Mouse (Mus musculus) bone marrow, adult 2 months (tissue): ENCODE measurements at regions not wholly inside any gene's neighbourhood (a gene's known extent, or its start where the extent isn't known, plus 50 kb on each side); places are given as distances from the start of the nearest gene placed in this dataset.
A peak's percentile ranks its signal among the peaks of the same experiment; 100 is the strongest.

Experiments
- H3K27ac ChIP-seq: fragments of 200-500 bp; 2 replicates; pipeline ENCODE4 v1.5.1; 2012; ENCODE audit warnings: low read depth, mild to moderate bottlenecking, control low read depth, inconsistent platforms, low read length; ENCODE audit not compliant: control insufficient read depth, poor library complexity, insufficient read depth
- H3K4me1 ChIP-seq: fragments of 200-500 bp; 2 replicates; pipeline ENCODE4 v1.6.1; 2011; ENCODE audit warnings: low read length; ENCODE audit not compliant: control insufficient read depth, insufficient read depth
- H3K4me3 ChIP-seq: fragments of 200-500 bp; replicated peaks from 2 replicates; pipeline ENCODE3; 2011; ENCODE audit warnings: mild to moderate bottlenecking, low read depth, low read length, control low read depth; ENCODE audit not compliant: control insufficient read depth
- CTCF ChIP-seq: fragments of 200-500 bp; IDR thresholded peaks from 2 replicates; pipeline ENCODE4 v1.5.1; 2011; ENCODE audit warnings: low read length, control low read depth; ENCODE audit not compliant: control insufficient read depth, insufficient read depth
- POLR2A ChIP-seq: fragments of 200-500 bp; IDR thresholded peaks from 2 replicates; pipeline ENCODE4 v1.6.1; 2011; ENCODE audit warnings: low read depth, mild to moderate bottlenecking, control low read depth, low read length, borderline replicate concordance; ENCODE audit not compliant: control insufficient read depth
- WGBS: fragments of 180-500 bp; shearing (Covaris S2); methylation state at CpG from one replicate; pipeline ENCODE4 v1.1.7; 2018; 5-methylcytosine and 5-hydroxymethylcytosine counted together

- no peaks in the 10 kb centered on the region; the same call in 1 of the 2 replicates for H3K4me1 ChIP-seq
- H3K4me3 ChIP-seq = no peak overlapping the region
- TF ChIP-seq CTCF (no peak), POLR2A (no peak)
- 74% methylated on average over 3 of the region's 3 CpGs for WGBS
- H3K27ac ChIP-seq = no peak overlapping the region
These were observed 209.7 kb upstream of the Marcks start for GRCm38 (mm10) chr10:37348416-37348815.

- TF ChIP-seq CTCF (no peak), POLR2A (no peak)
- H3K4me1 ChIP-seq = no peaks in the 10 kb centered on the region; the same call in 1 of the 2 replicates
- no peak overlapping the region for H3K4me3 ChIP-seq
- 74% methylated on average over 3 of the region's 3 CpGs for WGBS
- no peak overlapping the region for H3K27ac ChIP-seq
These were observed 208.9 kb upstream of the Marcks start for GRCm38 (mm10) chr10:37347661-37348060.

DNA sequence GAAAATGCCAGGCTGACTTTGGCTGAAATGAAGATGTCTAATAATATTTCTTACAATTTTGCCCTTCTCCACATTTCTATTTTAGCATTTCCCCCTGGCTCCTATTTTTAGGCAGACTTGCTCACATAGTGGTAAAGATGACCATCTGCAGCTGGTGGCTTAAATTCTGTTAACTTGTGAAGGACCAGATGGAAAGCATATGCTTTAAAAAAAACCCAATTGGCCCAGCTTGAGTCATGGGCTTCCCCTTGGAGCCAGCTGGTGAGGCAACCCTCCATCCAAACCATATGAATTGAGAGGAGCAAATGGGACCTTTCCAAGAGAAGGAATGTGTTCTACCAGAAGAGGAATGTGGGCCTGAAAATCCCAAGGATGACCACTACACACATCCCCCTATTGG, 204.0 kb upstream of the Marcks start:
- Histone ChIP-seq H3K27ac (peak overlapping the region; percentile 20; the same call in 1 of the 2 replicates), H3K4me3 (no peak overlapping the region), H3K4me1 (no peaks in the 10 kb centered on the region; the same call in 1 of the 2 replicates)
- TF ChIP-seq CTCF (no peak), POLR2A (no peak)

- TF ChIP-seq CTCF = no peak
- no peak for TF ChIP-seq POLR2A
- 38% methylated on average over 3 of the region's 3 CpGs for WGBS
- H3K4me1 ChIP-seq = peaks cover 3% of the 10 kb centered on the region
- H3K4me3 ChIP-seq = no peak overlapping the region
- no peak overlapping the region for H3K27ac ChIP-seq
These were observed 200.9 kb upstream of the Marcks start for GRCm38 (mm10) chr10:37339658-37340057.

DNA sequence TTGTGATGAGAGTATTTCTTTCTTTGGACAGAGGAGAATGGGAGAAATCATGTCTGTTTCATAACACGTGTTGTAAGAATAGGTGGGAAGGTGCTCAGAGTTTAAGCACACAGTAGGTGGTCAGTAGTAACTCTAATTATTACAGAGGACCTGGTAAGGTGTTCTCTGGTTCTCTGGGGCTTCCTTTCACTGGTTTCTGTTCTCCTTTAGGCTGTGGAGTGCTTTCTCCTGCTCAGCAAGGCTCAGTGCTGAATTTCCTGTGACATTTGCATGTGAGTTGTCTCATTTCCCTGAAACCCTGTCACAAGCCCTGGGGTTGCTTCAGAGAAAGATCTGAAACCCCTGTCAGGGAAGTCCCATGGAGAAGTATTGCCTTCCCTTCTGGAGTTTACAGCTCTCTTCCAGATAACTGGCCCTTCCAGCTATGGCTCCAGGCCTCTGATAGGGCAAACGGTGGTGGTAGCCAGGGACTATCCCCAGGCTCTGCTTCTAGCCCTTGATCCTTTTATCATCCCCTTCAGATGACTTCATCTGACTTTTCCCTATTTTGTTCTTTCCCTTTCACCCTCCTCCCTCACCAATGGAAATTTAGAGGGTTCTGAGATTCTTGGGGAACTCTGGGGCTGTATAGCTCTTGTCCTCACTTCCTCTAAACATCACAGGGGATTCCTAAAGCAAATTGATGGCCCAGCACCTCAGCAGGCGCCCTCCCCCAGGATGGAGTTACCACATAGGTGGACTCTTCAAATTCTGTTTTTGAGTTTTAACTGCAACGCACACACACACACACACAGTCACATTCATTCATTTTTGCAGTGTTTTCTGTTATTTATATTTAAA, 199.6 kb upstream of the Marcks start:
- no peak for TF ChIP-seq CTCF
- no peak for TF ChIP-seq POLR2A
- H3K4me1 ChIP-seq = peaks cover 3% of the 10 kb centered on the region
- WGBS = 41% methylated on average over 4 of the region's 4 CpGs
- H3K4me3 ChIP-seq = no peak overlapping the region
- no peak overlapping the region; the same call in 1 of the 2 replicates for H3K27ac ChIP-seq

DNA sequence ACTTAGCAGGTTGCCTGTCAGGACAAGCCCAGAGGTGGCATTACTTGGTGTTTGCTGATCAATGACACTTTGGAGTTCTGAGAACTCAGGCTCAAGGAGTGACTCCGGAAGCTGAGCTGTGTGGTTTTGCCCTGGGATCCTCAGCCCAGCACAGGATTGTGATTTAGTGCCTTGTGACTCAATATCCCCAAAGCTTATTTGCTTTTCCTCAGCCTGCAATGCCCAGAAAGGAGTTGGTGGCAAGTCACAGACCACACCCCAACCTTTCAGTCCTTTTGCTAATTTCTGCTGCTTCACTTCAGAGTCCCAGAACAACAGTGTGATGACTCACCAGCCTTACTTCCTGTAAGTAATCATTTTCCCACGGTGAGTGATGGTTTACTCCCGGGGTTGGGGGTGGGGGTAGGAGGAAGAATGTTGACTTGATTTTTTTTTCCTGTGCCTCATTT, 198.5 kb upstream of the Marcks start:
- TF ChIP-seq CTCF (no peak), POLR2A (no peak)
- Histone ChIP-seq H3K4me3 (no peak overlapping the region), H3K4me1 (peaks cover 3% of the 10 kb centered on the region), H3K27ac (peak overlapping the region; percentile 35; the same call in 1 of the 2 replicates)
- WGBS = 7% methylated on average over 3 of the region's 3 CpGs

DNA sequence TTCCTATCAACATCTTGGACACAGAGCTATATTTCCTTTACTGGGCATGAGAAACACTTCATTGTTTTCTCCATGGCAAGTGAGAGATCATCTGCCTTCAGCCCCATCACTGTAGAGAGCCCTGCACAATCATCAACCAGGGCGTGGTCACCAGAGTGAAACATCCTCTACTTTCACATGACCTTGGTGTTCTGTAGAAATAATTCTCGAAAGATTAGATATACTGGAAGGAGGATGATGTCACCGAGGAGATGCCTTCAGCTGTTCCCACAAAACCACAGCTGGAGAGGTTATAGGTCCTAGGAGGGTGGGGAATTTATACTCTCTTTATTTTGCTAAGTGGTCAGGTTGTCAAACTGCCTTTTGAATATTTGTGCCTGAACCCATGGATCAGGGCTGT, 196.4 kb upstream of the Marcks start:
- WGBS = 45% methylated on average over 3 of the region's 3 CpGs
- TF ChIP-seq POLR2A (no peak), CTCF (no peak)

DNA sequence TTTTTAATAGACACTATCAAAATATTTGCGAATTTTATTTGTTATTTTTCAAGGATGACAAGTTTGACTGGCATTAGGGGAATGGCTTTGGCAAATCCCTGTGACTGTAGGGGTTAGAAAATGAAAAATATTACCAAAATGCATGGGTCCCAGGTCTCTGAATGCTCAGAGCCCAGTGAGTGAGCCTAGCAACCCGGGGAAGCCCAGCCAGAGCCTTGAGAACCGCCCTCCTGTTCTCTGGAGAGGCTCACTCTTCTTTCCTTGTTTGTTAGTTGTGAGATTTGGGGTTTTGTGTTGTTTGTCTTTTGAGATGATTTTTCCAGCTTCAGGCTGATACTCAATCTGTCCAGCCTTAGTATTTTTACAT, 187.4 kb upstream of the Marcks start:
- no peak for TF ChIP-seq POLR2A
- TF ChIP-seq CTCF = no peak
- H3K4me3 ChIP-seq = no peak overlapping the region
- 76% methylated on average over 3 of the region's 3 CpGs for WGBS
- no peaks in the 10 kb centered on the region; the same call in 1 of the 2 replicates for H3K4me1 ChIP-seq
- H3K27ac ChIP-seq = no peak overlapping the region

More for the DNA sequence above, 196.4 kb upstream of the Marcks start:
- peaks cover 3% of the 10 kb centered on the region for H3K4me1 ChIP-seq
- H3K4me3 ChIP-seq = no peak overlapping the region
- no peak overlapping the region for H3K27ac ChIP-seq
